ENCODE assay signal across 17 mouse cellular contexts in the genomic region with DNA sequence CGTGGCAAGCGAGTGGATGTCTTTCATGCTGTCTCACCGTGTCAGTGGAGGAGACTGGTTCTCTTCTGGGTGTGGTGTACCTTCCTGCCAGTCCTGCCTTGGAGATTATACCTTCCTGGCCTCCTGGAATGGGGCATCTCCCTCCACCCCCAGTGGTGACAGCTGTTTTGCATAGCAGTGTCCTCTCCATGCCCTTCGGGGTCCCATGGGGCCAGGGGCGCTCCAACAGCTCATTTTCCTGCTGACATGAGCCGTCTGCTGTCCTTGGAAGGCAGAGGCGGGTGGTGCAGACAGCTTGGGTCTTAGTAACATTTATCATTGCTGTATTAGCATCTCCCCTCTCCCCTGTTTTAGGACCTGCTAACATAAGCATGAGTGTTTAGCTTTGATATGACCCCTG.
"Had no signal": no experiment of that assay in that cellular context is flagged by ENCODE, and none has a peak within 500 bp of the region (broad histone marks: within the 10 kb centered on the region; RNA-seq: fewer than 3 reads in every experiment).

No protein-coding gene starts in this region.

- H3K36me3 ChIP-seq: stomach, embryonic 15.5 days had no signal

- H3K9ac ChIP-seq: kidney, embryonic 15.5 days; liver, embryonic 13.5 days; stomach, embryonic 15.5 days had no signal

- H3K4me2 ChIP-seq: kidney, embryonic 15.5 days; liver, embryonic 13.5 days; midbrain, embryonic 11.5 days; stomach, embryonic 15.5 days had no signal

- H3K4me3 ChIP-seq: kidney, embryonic 15.5 days; left cerebral cortex, adult 2 months; liver, embryonic 13.5 days; stomach, embryonic 15.5 days had no signal

- H3K27ac ChIP-seq: kidney, embryonic 15.5 days; left cerebral cortex, adult 2 months; liver, embryonic 13.5 days; stomach, embryonic 15.5 days had no signal

- DNase-seq: kidney, adult 8-10 months; kidney, postnatal 10 days; kidney, postnatal 36 days; layer of hippocampus, postnatal 36 days; liver, embryonic 13.5 days; lung, adult 2 months; lung, postnatal 14 days; lung, postnatal 4 days; midbrain, embryonic 14.5 days; retina, postnatal 1 day; right cerebral cortex, postnatal 25 days; spleen, adult 18-20 months; thymus, postnatal 25 days had no signal

- H3K9me3 ChIP-seq: kidney, embryonic 15.5 days; liver, embryonic 13.5 days; stomach, embryonic 15.5 days had no signal
